Mouse (Mus musculus): ENCODE measurements at regions not wholly inside any gene's neighbourhood (a gene's known extent, or its start where the extent isn't known, plus 50 kb on each side); places are given as distances from the start of the nearest gene placed in this dataset.

DNA sequence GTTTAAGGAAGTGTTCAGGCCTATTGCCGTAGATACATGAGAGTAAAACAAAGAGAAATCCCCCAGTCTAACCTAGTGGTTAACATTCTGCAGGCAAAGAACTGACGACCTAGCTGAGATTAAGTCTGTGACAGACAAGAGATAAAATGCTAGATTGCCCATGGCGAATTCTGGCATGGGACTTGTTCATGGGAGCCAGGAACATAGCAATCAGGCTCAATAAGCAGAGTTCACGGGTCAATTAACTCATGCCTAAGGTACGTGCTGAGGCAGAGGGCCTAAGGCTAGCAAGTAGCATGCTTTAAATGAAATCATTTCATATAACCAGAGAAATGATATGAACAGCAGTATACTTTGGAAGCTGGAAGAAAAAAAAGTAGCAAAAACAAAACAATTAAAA is 1119.2 kb upstream of the Adgrl2 start:
- ATAC-seq (replicated peaks; ENCODE audit: poor library complexity) = no peak

- no peak for ATAC-seq (replicated peaks; ENCODE audit: poor library complexity)
Measured at GRCm38 (mm10) chr3:150112231-150112630, 1121.9 kb upstream of the Adgrl2 start.

DNA sequence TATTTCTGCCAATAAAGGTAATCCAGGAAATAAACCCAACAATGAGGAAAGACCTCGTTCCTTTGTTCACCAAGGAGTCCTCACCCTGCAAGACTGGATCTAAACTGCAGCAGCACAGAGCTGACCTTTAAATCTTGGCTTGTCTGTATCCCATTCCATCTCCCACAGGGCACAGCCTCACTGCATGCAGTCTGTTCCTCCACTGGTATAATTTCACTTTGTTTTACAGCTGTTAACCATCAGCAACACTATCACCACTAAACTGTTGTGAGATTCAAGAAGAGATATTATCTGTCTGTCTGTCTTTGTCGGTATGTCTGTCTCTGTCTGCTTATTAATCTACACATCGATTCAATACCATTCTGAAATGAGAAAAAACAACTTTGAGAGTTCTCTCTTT is 1129.5 kb upstream of the Adgrl2 start:
- no peak for ATAC-seq (replicated peaks; ENCODE audit: poor library complexity)

DNA sequence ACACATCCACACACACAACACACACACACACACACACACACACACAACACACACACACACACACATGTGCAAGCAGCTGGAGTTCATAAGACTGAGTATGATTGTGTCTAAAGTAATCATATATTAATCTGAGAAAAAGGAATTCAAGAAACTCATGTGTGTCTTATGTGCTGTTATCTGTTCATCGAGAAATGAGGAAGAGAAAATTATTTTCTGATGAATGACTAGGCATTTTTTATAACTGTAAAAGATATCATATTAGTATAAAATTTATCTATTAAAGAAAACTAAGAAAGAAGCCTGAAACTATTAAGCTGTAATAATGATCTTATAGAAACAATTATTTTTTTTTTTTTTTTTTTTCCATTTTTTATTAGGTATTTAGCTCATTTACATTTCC is 1156.3 kb upstream of the Adgrl2 start:
- no peak for ATAC-seq (replicated peaks; ENCODE audit: poor library complexity)

DNA sequence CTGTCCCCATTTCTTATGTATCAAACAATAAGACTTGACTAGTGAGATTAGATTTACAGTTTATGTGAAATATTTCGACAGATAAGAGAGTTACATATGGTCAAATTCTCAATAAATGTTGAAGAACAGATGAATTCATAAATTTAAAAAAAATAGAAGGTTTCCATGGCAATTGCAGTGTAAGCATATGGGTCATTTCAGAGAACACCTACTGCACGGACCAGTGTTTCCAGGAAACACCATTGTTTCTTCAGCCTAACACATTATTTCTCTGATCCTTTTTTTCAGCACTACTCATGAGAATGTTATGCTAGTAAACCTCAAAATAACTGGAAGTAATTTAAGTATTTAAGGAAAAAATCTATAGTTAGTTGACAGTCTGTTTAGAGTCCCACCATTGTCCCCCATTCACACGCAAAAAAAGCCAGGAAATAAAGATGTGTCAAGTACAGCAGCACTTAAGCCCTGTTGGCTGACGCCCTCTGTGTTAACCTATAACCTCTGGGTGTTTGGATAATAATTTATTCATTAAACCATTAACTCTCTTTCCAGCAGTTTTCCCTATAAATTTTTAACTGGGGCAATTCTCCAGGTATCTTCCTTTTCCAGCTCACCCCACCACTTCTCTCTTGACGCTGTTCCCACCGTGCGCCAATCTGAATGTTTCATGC is 1160.9 kb upstream of the Adgrl2 start:
- ATAC-seq (replicated peaks; ENCODE audit: poor library complexity) = no peak

- no peak for ATAC-seq (replicated peaks; ENCODE audit: poor library complexity)
Measured at GRCm38 (mm10) chr3:150151823-150152158, 1161.4 kb upstream of the Adgrl2 start.

GRCm38 (mm10) chr3:150152893-150153292 is 1162.5 kb upstream of the Adgrl2 start:
- no peak for ATAC-seq (replicated peaks; ENCODE audit: poor library complexity)

GRCm38 (mm10) chr3:150185807-150186206 is 1195.5 kb upstream of the Adgrl2 start:
- ATAC-seq (replicated peaks; ENCODE audit: poor library complexity) = no peak

DNA sequence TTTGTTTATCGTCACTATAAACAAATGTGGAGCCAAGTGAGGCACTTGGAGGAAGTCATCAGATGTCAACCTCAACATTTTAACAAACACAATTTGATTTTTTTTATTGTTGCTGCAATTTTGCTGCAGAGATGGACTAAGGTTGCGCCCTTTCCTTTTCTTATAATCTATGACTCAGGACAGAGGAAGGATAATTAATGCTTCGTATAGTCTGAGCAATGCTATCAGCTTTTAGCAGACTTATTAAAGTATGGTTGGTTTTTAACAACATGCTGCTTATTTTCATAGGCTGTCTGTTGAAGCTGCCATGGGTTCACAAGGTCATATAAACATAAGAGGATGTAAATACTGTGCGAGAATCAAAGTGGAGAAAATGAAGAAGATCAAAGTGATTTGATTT is 1202.8 kb upstream of the Adgrl2 start:
- ATAC-seq (replicated peaks; ENCODE audit: poor library complexity) = no peak

GRCm38 (mm10) chr3:150198492-150198891 is 1208.1 kb upstream of the Adgrl2 start:
- ATAC-seq (replicated peaks; ENCODE audit: poor library complexity) = no peak

GRCm38 (mm10) chr3:150205902-150206301 is 1215.5 kb upstream of the Adgrl2 start:
- ATAC-seq (replicated peaks; ENCODE audit: poor library complexity) = no peak

GRCm38 (mm10) chr3:150233279-150233678 is 1204.4 kb upstream of the Adgrl4 start:
- no peak for ATAC-seq (replicated peaks; ENCODE audit: poor library complexity)

DNA sequence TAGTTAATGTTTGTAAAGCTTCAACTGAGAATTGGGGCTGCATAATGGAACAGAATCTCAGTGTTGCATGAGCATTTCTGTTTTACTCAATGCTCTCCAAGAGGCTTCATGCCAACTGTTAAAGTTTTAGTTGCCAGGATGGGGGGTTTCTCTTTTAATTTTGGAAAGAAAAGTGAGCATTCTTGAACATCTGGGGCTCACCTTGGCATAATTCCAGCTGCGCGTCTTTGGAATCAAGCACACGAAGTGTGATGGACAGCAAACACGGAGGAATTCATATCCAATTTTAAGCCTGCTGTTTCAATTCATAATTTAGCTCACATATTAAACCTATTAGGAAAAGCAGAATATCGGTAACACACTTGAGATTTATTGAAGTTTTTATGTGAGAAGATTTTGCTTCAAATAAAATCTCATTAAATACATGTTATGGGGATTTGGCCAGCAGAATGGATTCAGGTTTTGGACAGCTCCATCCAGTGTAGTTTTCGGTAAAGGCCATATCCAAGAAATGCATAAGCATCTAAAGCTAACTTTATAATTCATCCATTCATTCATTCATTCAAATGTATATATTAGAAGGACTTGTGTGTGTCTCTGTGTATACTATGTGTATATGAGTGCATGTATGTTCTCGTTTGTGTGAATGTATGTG is 1200.6 kb upstream of the Adgrl4 start:
- no peak for ATAC-seq (replicated peaks; ENCODE audit: poor library complexity)

DNA sequence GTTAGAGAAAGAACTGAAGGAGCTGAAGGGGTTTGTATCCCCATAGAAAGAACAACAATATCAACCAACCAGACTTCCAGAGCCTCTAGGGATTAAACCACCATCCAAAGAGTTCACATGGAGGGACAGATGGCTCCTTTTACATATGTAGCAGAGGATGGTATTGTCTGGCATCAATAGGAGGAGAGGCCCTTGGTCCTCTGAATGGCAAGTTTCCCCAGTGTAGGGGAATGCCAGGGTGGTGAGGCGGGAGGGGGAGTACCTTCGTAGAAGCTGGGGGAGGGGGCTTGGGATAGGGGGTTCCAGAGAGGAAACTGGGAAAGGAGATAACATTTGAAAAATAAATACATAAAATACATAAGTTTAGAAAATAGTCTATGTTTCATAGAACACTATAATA is 1162.6 kb upstream of the Adgrl4 start:
- ATAC-seq (replicated peaks; ENCODE audit: poor library complexity) = no peak

DNA sequence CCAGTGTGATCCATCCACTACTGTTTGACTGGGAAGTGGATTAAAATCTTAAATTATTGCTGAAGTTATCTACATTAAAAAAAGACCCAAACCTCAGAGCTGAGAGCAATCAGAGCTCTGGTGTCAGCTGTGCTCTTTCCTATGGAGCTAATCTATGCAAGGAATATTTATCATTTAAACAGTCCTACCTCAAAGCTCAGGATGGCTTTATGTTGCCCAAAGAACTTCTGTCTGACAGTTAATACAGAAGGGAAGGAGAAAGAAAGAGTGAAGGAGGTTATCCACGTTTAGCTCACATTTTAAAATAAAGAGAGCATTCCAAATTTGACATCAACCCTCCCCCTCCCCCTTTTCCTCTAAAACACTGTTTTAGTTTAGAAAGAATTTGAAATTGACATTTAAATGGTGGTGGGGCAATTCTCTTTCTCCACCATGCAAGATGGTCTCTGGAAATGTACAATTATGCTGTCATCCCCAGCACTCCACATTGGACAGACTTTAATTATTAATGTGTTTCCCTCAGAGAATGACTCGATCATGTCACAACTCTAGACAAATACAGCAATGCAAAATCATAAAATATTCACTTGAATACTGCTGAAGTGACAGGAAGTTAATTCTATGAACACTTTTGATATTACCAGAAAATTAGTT is 1141.5 kb upstream of the Adgrl4 start:
- ATAC-seq (replicated peaks; ENCODE audit: poor library complexity) = no peak

- no peak for ATAC-seq (replicated peaks; ENCODE audit: poor library complexity)
Measured at GRCm38 (mm10) chr3:150328811-150329210, 1108.9 kb upstream of the Adgrl4 start.

DNA sequence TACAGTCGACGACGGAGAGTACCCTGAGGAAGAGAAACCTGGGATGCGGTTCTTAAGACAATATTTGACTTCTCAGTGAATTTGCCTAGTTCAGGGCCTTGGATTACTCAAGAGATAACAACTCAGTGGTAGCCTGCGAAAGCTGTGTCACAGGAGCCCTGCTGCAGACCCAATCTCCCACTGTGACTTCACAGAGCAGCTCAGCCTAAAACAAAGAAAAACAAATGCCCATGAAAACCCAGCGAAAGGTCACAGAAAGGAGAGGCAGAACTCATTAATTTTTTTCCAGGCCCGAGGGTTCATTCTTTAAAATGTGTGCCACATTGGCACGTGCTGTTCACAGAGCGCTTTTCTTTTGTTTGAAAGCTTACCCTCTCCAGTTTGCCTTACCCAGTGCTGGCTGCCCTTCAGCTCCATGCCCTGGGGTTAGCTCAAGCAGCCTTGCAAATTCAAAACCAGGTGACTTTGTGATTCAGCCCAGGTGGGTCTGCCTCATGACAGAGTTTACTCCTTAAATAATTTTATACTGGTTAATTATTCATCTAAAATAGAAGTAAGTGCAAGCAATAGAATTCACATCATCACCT is 1085.5 kb upstream of the Adgrl4 start:
- no peak for ATAC-seq (replicated peaks; ENCODE audit: poor library complexity)

GRCm38 (mm10) chr3:150365766-150366165 is 1071.9 kb upstream of the Adgrl4 start:
- ATAC-seq (replicated peaks; ENCODE audit: poor library complexity) = no peak

- peak; percentile 97 for ATAC-seq (replicated peaks; ENCODE audit: poor library complexity)
Measured at GRCm38 (mm10) chr3:150384996-150385627, 1052.6 kb upstream of the Adgrl4 start.

DNA sequence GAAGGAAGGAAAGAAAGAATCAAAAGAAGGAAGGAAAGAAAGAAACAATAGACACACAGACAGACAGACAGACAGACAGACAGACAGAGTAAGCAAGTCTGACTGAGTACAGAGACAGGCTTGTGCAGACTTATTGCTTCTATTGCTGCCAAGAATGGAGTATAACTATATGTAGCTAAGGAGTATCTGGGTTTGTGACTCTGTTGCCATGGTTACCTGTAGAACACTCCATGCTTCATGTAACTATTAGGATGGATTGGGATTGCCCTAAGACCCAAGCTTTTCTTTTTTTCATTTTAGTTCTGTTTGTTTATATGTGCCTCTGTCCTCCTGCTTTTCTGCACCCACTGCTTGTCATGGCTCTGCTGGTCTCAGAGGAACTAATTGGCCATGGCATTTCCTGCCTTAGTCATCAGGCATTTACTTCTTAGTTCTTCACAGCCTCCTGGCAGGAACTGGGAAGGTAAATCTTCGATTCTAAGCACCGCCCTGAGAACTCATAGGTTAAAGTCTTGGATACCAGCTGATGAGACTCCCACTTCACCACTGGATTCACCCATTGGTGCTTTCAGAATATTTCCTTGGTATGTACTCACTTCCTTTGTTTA is 1035.9 kb upstream of the Adgrl4 start:
- ATAC-seq (replicated peaks; ENCODE audit: poor library complexity) = no peak

GRCm38 (mm10) chr3:150406086-150406485 is 1031.6 kb upstream of the Adgrl4 start:
- ATAC-seq (replicated peaks; ENCODE audit: poor library complexity) = no peak

Measured in megakaryocyte progenitor cell, adult 5-6 weeks (primary cell).